Mouse (Mus musculus) embryonic facial prominence, embryonic 13.5 days (tissue): ENCODE data around the gene Eme2. TPM values are rescaled to one million over a fixed set of nuclear protein-coding genes. Genes with fewer than 3 reads are reported as not detected.
A peak's percentile ranks its signal among the peaks of the same experiment; 100 is the strongest.
"Not testable (repeated sequence)": the region's sequence is repeated elsewhere in the genome, so short reads cannot be mapped to it uniquely, and the experiment has no call there.

ENCODE experiments used
- ATAC-seq: fragments of 200-750 bp; cut with Nextera tagmentation; 2 replicates; pipeline ENCODE4 v1.8.0; 2017; ENCODE audit warnings: low read depth; ENCODE audit not compliant: insufficient number of reproducible peaks, insufficient read depth, low FRiP score, low TSS enrichment
- H3K27ac ChIP-seq: fragments of 300-500 bp; sonication (generic); 2 replicates; pipeline ENCODE4 v1.5.1; 2015; ENCODE audit warnings: moderate library complexity, mild to moderate bottlenecking, inconsistent platforms
- H3K27me3 ChIP-seq: fragments of 300-500 bp; sonication (generic); 2 replicates; pipeline ENCODE4 v1.6.1; 2015; ENCODE audit warnings: mild to moderate bottlenecking, inconsistent platforms
- H3K36me3 ChIP-seq: fragments of 300-500 bp; sonication (generic); 2 replicates; pipeline ENCODE4 v1.6.1; 2015; ENCODE audit warnings: mild to moderate bottlenecking, inconsistent platforms
- H3K4me1 ChIP-seq: fragments of 300-500 bp; sonication (generic); 2 replicates; pipeline ENCODE4 v1.6.1; 2015; ENCODE audit warnings: inconsistent platforms
- H3K4me2 ChIP-seq: fragments of 300-500 bp; sonication (generic); 2 replicates; pipeline ENCODE4 v1.6.1; 2015; ENCODE audit warnings: moderate library complexity, mild to moderate bottlenecking, inconsistent platforms
- H3K4me3 ChIP-seq: fragments of 300-500 bp; sonication (generic); 2 replicates; pipeline ENCODE4 v1.5.1; 2015; ENCODE audit warnings: mild to moderate bottlenecking, inconsistent platforms
- H3K9ac ChIP-seq: fragments of 300-500 bp; sonication (generic); 2 replicates; pipeline ENCODE4 v1.6.1; 2015; ENCODE audit warnings: mild to moderate bottlenecking, inconsistent platforms
- H3K9me3 ChIP-seq: fragments of 300-500 bp; sonication (generic); 2 replicates; pipeline ENCODE4 v1.6.1; 2016; ENCODE audit warnings: inconsistent platforms
- WGBS: fragments of 180-500 bp; shearing (Covaris S2); methylation state at CpG from one replicate; pipeline ENCODE4 v1.1.7; 2015; ENCODE audit warnings: mixed read lengths; 5-methylcytosine and 5-hydroxymethylcytosine counted together
- polyA plus RNA-seq: library from polyadenylated mRNA; unstranded; fragments of >200 nt; fragmentation: Nextera tagmentation; extraction: Ambion mirVana; gene quantifications from 2 replicates; pipeline ENCODE4 v1.2.1, GENCODE M21; 2015

The Eme2 gene
- 31.9 and 34.4 TPM in 2 replicates for polyA plus RNA-seq

GRCm38 (mm10) chr17:24894995-24895547 lies at the start of gene Eme2, which contains the start of gene Mrps34:
TSS of gene Eme2 (minus strand) at chr17:24895087.
TSS of gene Mrps34 (plus strand) at chr17:24895116.
- Histone ChIP-seq H3K4me1 (peaks cover 40% of the 10 kb centered on the region), H3K4me2 (peak within 1 kb of the TSS; percentile 98), H3K27ac (peak within 1 kb of the TSS; percentile 86), H3K4me3 (peak within 1 kb of the TSS; percentile 89), H3K9ac (peak within 1 kb of the TSS; percentile 96), H3K27me3 (no peaks in the 10 kb centered on the region), H3K9me3 (no peaks in the 10 kb centered on the region), H3K36me3 (peaks cover 64% of the 10 kb centered on the region)
- 0 out of 2 replicates have a peak, but pooled peaks have one; percentile 3 for ATAC-seq
- under 1% methylated on average over 62 of the region's 62 CpGs for WGBS

DNA sequence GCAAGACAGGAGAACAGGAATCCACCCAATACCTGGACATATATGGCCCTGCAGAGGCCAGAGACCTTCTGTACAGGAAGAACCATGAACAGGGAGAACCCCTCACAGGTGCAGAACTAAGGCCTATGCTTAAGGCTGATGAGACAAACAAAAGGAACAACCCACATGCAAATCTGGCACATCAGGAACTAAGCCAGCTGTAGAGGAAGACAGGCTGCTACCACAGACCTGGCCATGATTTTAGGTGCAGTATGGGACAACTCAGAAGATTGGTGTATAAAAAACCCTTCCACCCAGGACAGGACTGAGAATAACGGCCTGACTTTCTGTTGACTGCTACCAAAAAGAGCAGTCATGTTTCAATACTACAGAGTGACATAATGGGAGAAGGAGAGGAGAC lies 48.7 kb upstream of the Eme2 start:
- 86% methylated on average over 1 of the region's 1 CpGs for whole genome bisulfite sequencing
- H3K9me3 ChIP-seq, H3K4me1 ChIP-seq, ATAC-seq, H3K4me3 ChIP-seq, H3K4me2 ChIP-seq, H3K9ac ChIP-seq, H3K27ac ChIP-seq, H3K27me3 ChIP-seq: not testable (repeated sequence)
- peaks cover 59% of the 10 kb centered on the region for H3K36me3 ChIP-seq

DNA sequence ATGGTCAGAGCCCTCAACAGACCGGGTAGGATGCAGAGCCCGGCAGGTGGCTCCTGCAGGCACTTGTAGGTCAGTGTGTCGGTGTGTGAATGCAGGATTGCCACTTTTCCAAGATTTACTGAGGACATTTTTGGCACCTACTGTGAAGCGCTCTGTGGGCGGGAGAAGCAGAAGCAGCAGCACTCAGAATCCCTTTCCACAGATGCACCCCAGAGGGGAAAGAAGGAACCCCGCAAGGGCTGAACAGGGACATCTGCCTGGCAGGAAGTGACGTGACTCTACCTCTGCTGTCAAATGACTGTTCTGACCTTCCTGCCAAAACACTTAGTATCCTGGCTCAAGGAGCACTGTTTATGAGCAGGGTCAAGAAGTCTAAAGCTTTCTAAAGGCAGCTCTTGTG lies 48.1 kb upstream of the Eme2 start:
- Histone ChIP-seq H3K36me3 (peaks cover 53% of the 10 kb centered on the region), H3K4me2 (no peak overlapping the region), H3K4me1 (no peaks in the 10 kb centered on the region), H3K9me3 (no peaks in the 10 kb centered on the region), H3K4me3 (no peak overlapping the region), H3K27ac (no peak overlapping the region), H3K27me3 (no peaks in the 10 kb centered on the region), H3K9ac (no peak overlapping the region)
- no peak for ATAC-seq
- WGBS = 92% methylated on average over 7 of the region's 7 CpGs

GRCm38 (mm10) chr17:24942453-24942852 lies 47.6 kb upstream of the Eme2 start:
- not testable (repeated sequence) for H3K27me3 ChIP-seq, H3K9me3 ChIP-seq, H3K4me2 ChIP-seq, H3K4me3 ChIP-seq, H3K27ac ChIP-seq, H3K9ac ChIP-seq, ATAC-seq, H3K4me1 ChIP-seq
- 18% methylated on average over 2 of the region's 2 CpGs for WGBS
- peaks cover 47% of the 10 kb centered on the region for H3K36me3 ChIP-seq

DNA sequence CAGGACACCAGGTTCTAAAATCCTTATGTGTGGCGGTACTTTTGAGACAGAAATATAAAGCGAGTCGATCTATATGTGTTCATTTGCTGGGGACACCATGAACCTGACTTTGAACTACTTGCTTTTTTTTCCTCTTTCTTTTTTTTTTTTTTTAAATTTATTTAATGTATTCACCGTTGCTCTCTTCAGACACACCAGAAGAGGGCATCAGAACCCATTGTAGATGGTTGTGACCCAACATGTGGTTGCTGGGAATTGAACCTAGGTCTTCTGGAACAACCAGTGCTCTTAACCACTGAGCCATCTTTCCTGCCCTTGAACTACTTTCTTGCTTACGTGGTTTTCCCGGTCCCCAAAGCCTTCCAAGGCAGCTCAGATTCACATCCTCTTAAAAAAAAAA lies 42.4 kb upstream of the Eme2 start:
- Histone ChIP-seq H3K4me1 (peaks cover 24% of the 10 kb centered on the region), H3K36me3 (0 out of 2 replicates have a peak, but pooled peaks cover 3% of the 10 kb centered on the region), H3K27ac (peak overlapping the region; percentile 80), H3K4me3 (peak overlapping the region; percentile 95), H3K27me3 (no peaks in the 10 kb centered on the region), H3K9ac (peak overlapping the region; percentile 94), H3K4me2 (peak overlapping the region; percentile 73), H3K9me3 (no peaks in the 10 kb centered on the region)
- WGBS = 49% methylated on average over 6 of the region's 6 CpGs
- no peak for ATAC-seq

DNA sequence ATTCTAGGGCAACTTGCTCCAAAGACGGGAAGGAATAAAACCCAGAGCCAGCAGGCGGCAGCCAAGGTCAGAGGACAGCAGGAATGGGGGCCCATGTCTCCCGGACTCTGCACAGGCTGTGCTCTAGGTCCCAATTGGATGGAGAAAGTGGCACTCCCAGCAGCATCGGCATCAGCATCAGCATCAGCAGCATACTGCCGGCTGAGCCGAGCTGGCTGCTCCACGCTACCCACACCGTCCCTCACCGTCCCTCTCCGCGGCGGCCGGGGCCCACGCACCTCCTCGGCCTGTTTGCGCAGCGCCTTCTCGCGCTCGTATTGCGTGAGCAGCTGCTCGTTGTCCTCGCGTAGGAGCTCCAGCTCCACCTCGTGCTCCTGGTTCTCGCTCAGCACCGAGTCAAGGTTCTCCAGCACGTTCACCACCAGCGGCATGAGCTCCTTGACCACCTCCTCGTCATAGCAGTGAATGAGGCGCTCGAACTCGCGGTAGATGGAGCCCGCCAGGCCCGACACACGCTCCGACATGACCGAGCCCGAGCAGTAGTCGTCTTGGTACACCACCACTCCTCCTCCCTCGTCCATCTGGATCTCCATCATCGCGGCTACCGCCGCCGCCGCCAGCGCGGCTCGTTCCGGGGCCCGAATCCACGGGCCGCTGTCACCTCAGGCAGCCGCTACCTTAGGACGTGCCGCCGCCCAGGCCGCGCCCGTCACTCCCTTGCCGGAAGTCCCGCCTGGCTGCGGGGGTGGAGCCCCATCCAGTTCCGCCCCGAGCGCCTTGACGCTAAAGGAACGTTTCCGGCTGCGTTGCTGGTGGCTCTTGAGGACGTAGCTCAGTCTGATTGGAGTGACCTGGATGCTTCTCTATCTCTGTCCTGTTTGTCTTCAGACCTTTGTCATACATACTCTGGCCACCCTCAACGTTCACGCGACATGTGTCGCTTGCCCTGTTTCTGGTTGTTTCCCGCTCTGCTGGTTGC lies 41.7 kb upstream of the Eme2 start, which contains the start of gene Mapk8ip3:
Mapk8ip3 (minus strand) TSS at position 719 of the 979 bp plus-strand sequence.
- Histone ChIP-seq H3K36me3 (peaks cover 1% of the 10 kb centered on the region; the same call in 1 of the 2 replicates), H3K27ac (peak within 1 kb of the TSS; percentile 80), H3K4me2 (peak within 1 kb of the TSS; percentile 73), H3K9ac (peak within 1 kb of the TSS; percentile 94), H3K4me1 (peaks cover 24% of the 10 kb centered on the region), H3K27me3 (no peaks in the 10 kb centered on the region), H3K4me3 (peak within 1 kb of the TSS; percentile 95), H3K9me3 (no peaks in the 10 kb centered on the region)
- peak; percentile 90 for ATAC-seq
- WGBS = under 1% methylated on average over 78 of the region's 78 CpGs

GRCm38 (mm10) chr17:24935666-24936065 lies 40.8 kb upstream of the Eme2 start:
- Histone ChIP-seq H3K27me3 (no peaks in the 10 kb centered on the region), H3K9ac (peak overlapping the region; percentile 94), H3K4me3 (peak overlapping the region; percentile 95), H3K27ac (no peak overlapping the region), H3K9me3 (no peaks in the 10 kb centered on the region), H3K4me2 (peak overlapping the region; percentile 73), H3K36me3 (peaks cover 4% of the 10 kb centered on the region; the same call in 1 of the 2 replicates), H3K4me1 (peaks cover 24% of the 10 kb centered on the region)
- no peak for ATAC-seq

- Histone ChIP-seq H3K9ac (peak overlapping the region; percentile 94), H3K4me3 (peak overlapping the region; percentile 95), H3K4me2 (peak overlapping the region; percentile 73), H3K27ac (no peak overlapping the region), H3K9me3 (no peaks in the 10 kb centered on the region), H3K27me3 (no peaks in the 10 kb centered on the region), H3K36me3 (peaks cover 4% of the 10 kb centered on the region; the same call in 1 of the 2 replicates), H3K4me1 (peaks cover 24% of the 10 kb centered on the region)
- ATAC-seq = no peak
- 79% methylated on average over 4 of the region's 4 CpGs for WGBS
Observed at GRCm38 (mm10) chr17:24934926-24935325, 40.0 kb upstream of the Eme2 start.

DNA sequence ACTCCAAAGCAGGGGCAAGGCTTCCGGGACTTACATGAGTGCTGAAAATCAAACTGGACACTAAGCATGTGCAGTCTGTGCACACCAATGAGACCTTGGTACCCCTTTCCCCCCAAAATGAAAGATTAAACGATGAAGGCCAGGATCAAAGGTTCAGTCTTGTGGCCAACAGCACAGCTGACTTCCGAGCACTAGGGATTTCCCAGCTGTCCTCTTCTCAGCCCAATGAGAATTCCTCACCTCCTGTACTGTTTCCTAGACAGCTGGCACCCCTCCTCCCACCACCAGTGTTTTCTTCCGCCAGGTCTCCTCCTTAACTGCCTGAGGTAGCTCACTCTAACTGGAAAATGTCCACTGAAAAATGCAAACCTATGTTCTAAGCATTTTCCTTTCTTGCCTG lies 38.3 kb upstream of the Eme2 start:
- Histone ChIP-seq H3K9me3 (no peaks in the 10 kb centered on the region), H3K9ac (no peak overlapping the region), H3K4me2 (no peak overlapping the region), H3K27ac (no peak overlapping the region), H3K36me3 (peaks cover 10% of the 10 kb centered on the region), H3K4me1 (peaks cover 24% of the 10 kb centered on the region), H3K27me3 (no peaks in the 10 kb centered on the region), H3K4me3 (no peak overlapping the region)
- WGBS = 91% methylated on average over 4 of the region's 4 CpGs
- ATAC-seq = no peak

GRCm38 (mm10) chr17:24932431-24932830 lies 37.5 kb upstream of the Eme2 start:
- no peak for ATAC-seq
- Histone ChIP-seq H3K36me3 (peaks cover 16% of the 10 kb centered on the region), H3K27ac (no peak overlapping the region), H3K4me3 (no peak overlapping the region), H3K27me3 (no peaks in the 10 kb centered on the region), H3K9ac (no peak overlapping the region), H3K4me2 (no peak overlapping the region), H3K9me3 (no peaks in the 10 kb centered on the region), H3K4me1 (peaks cover 24% of the 10 kb centered on the region)
- 90% methylated on average over 4 of the region's 4 CpGs for WGBS

GRCm38 (mm10) chr17:24929506-24929905 lies 34.6 kb upstream of the Eme2 start:
- Histone ChIP-seq H3K4me1 (peaks cover 10% of the 10 kb centered on the region), H3K27ac (no peak overlapping the region), H3K27me3 (no peaks in the 10 kb centered on the region), H3K36me3 (peaks cover 43% of the 10 kb centered on the region), H3K9ac (no peak overlapping the region), H3K4me3 (no peak overlapping the region), H3K9me3 (no peaks in the 10 kb centered on the region), H3K4me2 (no peak overlapping the region)
- 100% methylated on average over 1 of the region's 1 CpGs for WGBS
- no peak for ATAC-seq
